Mouse (Mus musculus): ENCODE data around the gene Dact1.

Gene Dact1

GRCm38 (mm10) chr12:71337025-71337582 is 27.4 kb downstream of the Dact1 start:
- DNase-seq (ENCODE audit: extremely low read depth, insufficient read length, low spot score): no peak

GRCm38 (mm10) chr12:71337896-71338463 is 28.3 kb downstream of the Dact1 start:
- no peak for DNase-seq (ENCODE audit: extremely low read depth, insufficient read length, low spot score)

- no peak for DNase-seq (ENCODE audit: extremely low read depth, insufficient read length, low spot score)
Observed at GRCm38 (mm10) chr12:71339142-71339848, 29.6 kb downstream of the Dact1 start.

- DNase-seq (ENCODE audit: extremely low read depth, insufficient read length, low spot score): no peak
Observed at GRCm38 (mm10) chr12:71342397-71342796, 32.7 kb downstream of the Dact1 start.

DNA sequence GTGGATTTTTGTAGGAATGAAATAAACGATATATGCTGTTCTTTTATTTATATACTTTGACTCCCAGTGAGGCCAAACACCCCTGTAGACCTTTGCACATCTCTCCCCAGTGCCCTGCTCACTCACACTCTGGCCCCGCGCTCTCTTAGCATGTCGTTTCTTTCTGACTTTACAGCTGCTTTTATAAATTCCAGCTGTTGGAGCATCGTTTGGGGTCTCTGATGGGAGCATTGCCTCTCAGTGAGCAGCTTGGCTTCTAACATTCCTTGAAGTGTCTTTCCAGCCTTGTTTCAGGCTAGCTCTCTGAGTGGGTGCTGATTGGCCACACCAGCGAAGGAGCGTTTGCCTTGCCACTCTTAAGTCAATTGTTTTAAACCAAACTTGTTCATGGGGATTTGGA is 35.8 kb downstream of the Dact1 start:
- no peak for DNase-seq (ENCODE audit: extremely low read depth, insufficient read length, low spot score)

DNA sequence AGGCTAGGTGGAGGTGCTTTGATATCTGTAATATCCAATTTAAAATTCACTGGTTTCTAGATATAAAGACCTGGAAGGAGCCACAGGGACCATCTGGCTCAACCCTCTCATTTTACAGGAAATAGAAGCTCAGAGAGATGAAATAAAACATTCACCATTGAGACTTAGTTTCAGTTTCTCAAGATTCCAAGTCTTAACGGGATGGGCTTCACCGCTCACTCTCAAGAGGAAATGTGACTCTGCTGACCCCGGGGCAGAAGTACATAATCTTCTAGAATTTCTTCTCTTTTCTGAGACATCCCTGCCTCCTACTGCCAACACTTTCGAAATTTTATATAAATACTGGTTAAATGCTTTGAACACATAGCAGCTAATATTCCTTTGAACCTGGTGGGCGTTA is 36.4 kb downstream of the Dact1 start:
- no peak for DNase-seq (ENCODE audit: extremely low read depth, insufficient read length, low spot score)

DNA sequence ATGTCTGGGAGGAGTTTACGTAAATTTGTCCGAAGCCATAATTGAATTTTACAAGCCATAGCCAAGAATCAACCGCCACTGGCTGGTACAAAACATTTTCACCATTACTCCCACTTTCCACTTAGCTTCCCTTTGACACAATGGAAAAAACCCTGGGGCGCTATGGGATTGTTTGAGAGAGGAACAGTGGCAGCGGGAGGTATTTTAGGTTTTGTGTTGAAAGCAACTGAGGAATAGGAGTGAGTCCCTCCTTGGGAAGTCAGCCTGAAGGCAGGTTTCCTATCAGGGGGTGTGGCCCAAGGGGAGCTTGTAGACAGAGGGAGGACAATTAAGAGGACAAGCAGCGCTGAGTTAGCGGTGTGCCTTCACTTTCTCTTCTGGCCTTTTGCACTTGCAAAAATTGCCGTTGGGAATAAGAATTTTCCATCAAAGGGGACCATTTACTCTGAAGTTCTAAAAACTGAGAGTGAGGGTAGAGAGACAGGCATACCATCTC is 38.8 kb downstream of the Dact1 start:
- no peak for DNase-seq (ENCODE audit: extremely low read depth, insufficient read length, low spot score)

DNA sequence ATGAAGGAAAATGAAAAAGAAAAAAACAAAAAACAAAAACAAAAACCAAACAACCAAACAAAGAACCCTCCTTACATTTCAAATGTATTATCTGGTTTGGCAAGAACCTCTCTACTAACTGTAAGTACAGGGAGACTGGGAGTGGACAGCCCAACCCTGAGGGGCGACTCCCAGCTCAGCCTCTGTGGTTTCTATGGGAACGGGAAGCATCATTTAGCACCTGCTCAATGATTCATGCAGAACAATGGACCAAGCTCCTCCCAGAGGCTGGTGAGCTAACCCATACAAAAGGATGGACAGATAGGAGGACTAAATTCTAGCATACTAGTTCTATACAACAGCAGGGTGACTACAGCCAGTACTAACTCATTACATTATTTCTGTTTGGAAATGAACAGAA is 40.4 kb downstream of the Dact1 start:
- no peak for DNase-seq (ENCODE audit: extremely low read depth, insufficient read length, low spot score)

DNA sequence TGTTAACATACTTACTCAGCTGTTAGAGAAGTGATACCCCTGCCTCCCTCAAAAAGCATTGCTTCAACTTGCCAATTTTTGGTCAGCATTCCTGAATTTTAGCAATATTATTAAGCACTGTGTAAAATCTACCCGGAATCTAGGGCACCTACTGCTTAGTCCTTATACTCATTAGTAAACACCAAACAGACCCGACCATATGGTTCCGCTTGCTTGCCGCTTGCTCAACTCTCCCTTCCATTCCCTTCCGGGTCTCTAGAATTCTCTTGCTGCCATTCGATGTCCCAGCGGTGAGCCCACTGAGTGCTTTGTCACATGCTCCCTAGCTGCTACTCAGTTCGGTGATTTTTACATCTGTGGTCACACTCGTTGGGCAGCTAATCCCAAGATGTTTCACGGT is 45.0 kb downstream of the Dact1 start:
- no peak for DNase-seq (ENCODE audit: extremely low read depth, insufficient read length, low spot score)

DNA sequence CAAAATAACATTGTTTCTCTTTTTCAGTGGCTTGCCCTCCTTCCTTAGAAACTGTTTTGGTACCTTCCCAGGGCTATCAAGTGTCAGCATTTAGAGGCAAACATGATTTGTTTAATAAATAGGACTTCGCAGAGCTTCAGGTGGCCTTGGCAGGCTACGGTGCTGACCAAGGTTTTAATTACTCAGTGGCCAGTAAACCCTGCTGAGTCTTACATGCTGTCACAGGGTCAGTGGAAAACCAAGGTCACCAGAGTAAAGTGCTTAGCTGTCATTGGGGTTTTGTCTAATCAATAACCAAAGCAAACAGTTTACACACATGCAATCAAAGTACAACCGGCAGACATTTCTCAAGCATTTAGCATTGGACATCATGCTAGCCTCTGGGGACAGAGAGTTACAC is 45.4 kb downstream of the Dact1 start:
- no peak for DNase-seq (ENCODE audit: extremely low read depth, insufficient read length, low spot score)

- DNase-seq (ENCODE audit: extremely low read depth, insufficient read length, low spot score): peak; percentile 18
Observed at GRCm38 (mm10) chr12:71361616-71362015, 51.9 kb downstream of the Dact1 start.

DNA sequence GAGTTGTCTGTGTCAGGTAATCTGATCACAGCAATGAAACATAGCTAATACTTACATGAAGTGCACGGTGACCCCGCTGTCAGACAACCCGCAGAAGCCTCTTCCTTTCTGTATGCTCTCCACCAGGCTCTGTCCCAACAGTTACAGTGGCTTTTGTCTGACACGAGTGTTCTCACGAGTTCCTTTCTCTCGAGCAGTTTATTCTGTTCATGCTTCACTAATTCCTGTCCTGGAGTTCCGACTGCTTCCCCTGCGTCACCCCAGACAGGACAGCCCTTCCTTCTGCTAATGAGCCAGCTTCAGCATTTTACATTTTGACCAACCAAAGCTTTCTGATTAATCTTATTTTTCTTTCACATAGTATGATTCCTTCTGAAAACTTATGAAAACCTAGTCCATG is 52.7 kb downstream of the Dact1 start:
- no peak for DNase-seq (ENCODE audit: extremely low read depth, insufficient read length, low spot score)

- no peak for DNase-seq (ENCODE audit: extremely low read depth, insufficient read length, low spot score)
Observed at GRCm38 (mm10) chr12:71364106-71364505, 54.4 kb downstream of the Dact1 start.

DNA sequence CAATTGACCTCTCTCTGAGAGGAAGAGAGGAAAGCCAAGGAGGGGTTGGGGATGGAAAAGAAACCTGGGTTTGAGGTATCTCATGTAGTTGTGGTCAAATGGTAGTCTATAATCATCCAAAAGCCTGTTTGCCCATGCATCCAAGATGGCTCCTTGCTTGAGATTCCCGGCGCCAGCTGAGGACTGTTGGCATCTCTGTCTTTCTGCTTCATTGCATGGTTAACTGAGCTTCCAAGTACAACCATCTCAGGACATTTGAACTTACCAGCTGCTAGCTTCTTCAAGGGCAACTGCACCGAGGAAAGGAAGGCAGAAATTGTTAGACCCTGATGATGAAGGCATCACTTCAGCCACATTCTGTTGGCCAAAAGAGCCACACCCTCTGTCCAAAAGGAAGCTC is 54.8 kb downstream of the Dact1 start:
- no peak for DNase-seq (ENCODE audit: extremely low read depth, insufficient read length, low spot score)

- DNase-seq (ENCODE audit: extremely low read depth, insufficient read length, low spot score): no peak
Observed at GRCm38 (mm10) chr12:71365208-71365607, 55.5 kb downstream of the Dact1 start.

- no peak for DNase-seq (ENCODE audit: extremely low read depth, insufficient read length, low spot score)
Observed at GRCm38 (mm10) chr12:71366175-71366574, 56.5 kb downstream of the Dact1 start.

DNA sequence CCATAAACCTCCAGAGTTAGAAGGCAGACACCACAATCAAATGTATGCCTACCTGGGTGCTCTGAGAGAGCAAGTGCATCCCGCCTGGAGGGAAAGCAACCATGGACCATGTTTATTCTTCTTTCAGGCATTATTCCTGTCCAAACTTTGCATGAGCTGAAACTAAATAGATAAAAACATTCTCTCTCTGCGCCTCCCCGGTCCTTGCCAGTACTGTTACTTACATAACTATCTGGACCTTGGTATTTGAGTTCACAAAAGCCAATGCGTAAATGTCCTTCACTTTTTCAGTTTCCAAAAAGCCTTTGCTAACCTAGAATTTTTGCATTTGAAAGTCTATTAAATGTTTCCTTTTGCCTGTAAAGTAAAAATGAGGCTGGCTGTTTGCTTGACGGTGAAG is 58.9 kb downstream of the Dact1 start:
- no peak for DNase-seq (ENCODE audit: extremely low read depth, insufficient read length, low spot score)

Measured in 3134 (cell line).